Mouse (Mus musculus): ENCODE results near the gene En1. TPM values are rescaled to one million over a fixed set of nuclear protein-coding genes. Genes with fewer than 3 reads are reported as not detected.

Gene En1
- total RNA-seq (2021) (not detected), polyA plus RNA-seq (2012; rRNA removed) (not detected in 2 replicates)
- long read RNA-seq = 0 reads

- Histone ChIP-seq H3K9ac (ENCODE audit: low read depth, low read length) (no peak within 1 kb of the TSS), H3K27me3 (ENCODE audit: control insufficient read depth, insufficient read depth, low read length) (peaks cover 51% of the 10 kb centered on the region), H3K4me3 (peak within 1 kb of the TSS; percentile 38), H3K36me3 (ENCODE audit: control insufficient read depth, insufficient read depth, low read length) (no peaks in the 10 kb centered on the region), H3K27ac (no peak within 1 kb of the TSS), H3K4me1 (ENCODE audit: control insufficient read depth, insufficient read depth, low read length) (no peaks in the 10 kb centered on the region; the same call in 1 of the 2 replicates), H3K79me2 (replicated peaks; ENCODE audit: control insufficient read depth, insufficient read depth, low read length) (no peaks in the 10 kb centered on the region)
- WGBS = 4% methylated on average over 35 of the region's 35 CpGs
- DNase-seq = peak in 1 of 2 experiments; percentile 31
- intact Hi-C loops (cut with DNase I) = no loop called here
- no peak for TF ChIP-seq POLR2A (IDR thresholded peaks at IDR 0.05; ENCODE audit: insufficient read depth, low read depth, low read length)
- TF ChIP-seq CTCF (IDR thresholded peaks at IDR 0.05) = no peak
- TF ChIP-seq EP300 (IDR thresholded peaks at IDR 0.05; ENCODE audit: insufficient read depth, low read depth, low read length) = no peak
These were observed at the start of gene En1 for GRCm38 (mm10) chr1:120602031-120602730. TSS of gene En1 (plus strand) at chr1:120602418.

- no peak overlapping the region for H3K4me3 ChIP-seq
- no peaks in the 10 kb centered on the region for H3K27me3 ChIP-seq (ENCODE audit: control insufficient read depth, insufficient read depth, low read length)
- no peaks in the 10 kb centered on the region for H3K36me3 ChIP-seq (ENCODE audit: control insufficient read depth, insufficient read depth, low read length)
- 70% methylated on average over 15 of the region's 15 CpGs for WGBS
- no peak overlapping the region for H3K27ac ChIP-seq
- H3K9ac ChIP-seq (ENCODE audit: low read depth, low read length) = no peak overlapping the region
- no peaks in the 10 kb centered on the region for H3K4me1 ChIP-seq (ENCODE audit: control insufficient read depth, insufficient read depth, low read length)
- no peaks in the 10 kb centered on the region for H3K79me2 ChIP-seq (replicated peaks; ENCODE audit: control insufficient read depth, insufficient read depth, low read length)
- intact Hi-C loops (cut with DNase I) = no loop called here
- DNase-seq = no peak
- TF ChIP-seq EP300 (IDR thresholded peaks at IDR 0.05; ENCODE audit: insufficient read depth, low read depth, low read length) = no peak
- TF ChIP-seq CTCF (IDR thresholded peaks at IDR 0.05) = no peak
- TF ChIP-seq POLR2A (IDR thresholded peaks at IDR 0.05; ENCODE audit: insufficient read depth, low read depth, low read length) = no peak
These were observed 45.0 kb upstream of the En1 start for GRCm38 (mm10) chr1:120556926-120557846.

- no peaks in the 10 kb centered on the region for H3K27me3 ChIP-seq (ENCODE audit: control insufficient read depth, insufficient read depth, low read length)
- H3K79me2 ChIP-seq (replicated peaks; ENCODE audit: control insufficient read depth, insufficient read depth, low read length) = no peaks in the 10 kb centered on the region
- H3K36me3 ChIP-seq (ENCODE audit: control insufficient read depth, insufficient read depth, low read length) = no peaks in the 10 kb centered on the region
- no peaks in the 10 kb centered on the region for H3K4me1 ChIP-seq (ENCODE audit: control insufficient read depth, insufficient read depth, low read length)
- 46% methylated on average over 9 of the region's 9 CpGs for WGBS
- no peak overlapping the region for H3K27ac ChIP-seq
- H3K4me3 ChIP-seq = no peak overlapping the region
- DNase-seq = no peak
- H3K9ac ChIP-seq (ENCODE audit: low read depth, low read length) = no peak overlapping the region
- TF ChIP-seq POLR2A (IDR thresholded peaks at IDR 0.05; ENCODE audit: insufficient read depth, low read depth, low read length) (no peak), EP300 (IDR thresholded peaks at IDR 0.05; ENCODE audit: insufficient read depth, low read depth, low read length) (no peak)
- intact Hi-C loops (cut with DNase I) = no loop called here
These were observed 43.6 kb upstream of the En1 start for GRCm38 (mm10) chr1:120558341-120559285.

- intact Hi-C loops (cut with DNase I) = no loop called here
- no peak overlapping the region for H3K27ac ChIP-seq
- no peaks in the 10 kb centered on the region for H3K4me1 ChIP-seq (ENCODE audit: control insufficient read depth, insufficient read depth, low read length)
- no peaks in the 10 kb centered on the region for H3K36me3 ChIP-seq (ENCODE audit: control insufficient read depth, insufficient read depth, low read length)
- DNase-seq = no peak
- WGBS = 80% methylated on average over 5 of the region's 5 CpGs
- no peak for TF ChIP-seq EP300 (IDR thresholded peaks at IDR 0.05; ENCODE audit: insufficient read depth, low read depth, low read length)
- TF ChIP-seq CTCF (IDR thresholded peaks at IDR 0.05) = no peak
- TF ChIP-seq POLR2A (IDR thresholded peaks at IDR 0.05; ENCODE audit: insufficient read depth, low read depth, low read length) = no peak
- H3K9ac ChIP-seq (ENCODE audit: low read depth, low read length) = no peak overlapping the region
- no peaks in the 10 kb centered on the region for H3K79me2 ChIP-seq (replicated peaks; ENCODE audit: control insufficient read depth, insufficient read depth, low read length)
- no peaks in the 10 kb centered on the region for H3K27me3 ChIP-seq (ENCODE audit: control insufficient read depth, insufficient read depth, low read length)
- no peak overlapping the region for H3K4me3 ChIP-seq
These were observed 42.3 kb upstream of the En1 start for GRCm38 (mm10) chr1:120559911-120560310.

- no peaks in the 10 kb centered on the region for H3K4me1 ChIP-seq (ENCODE audit: control insufficient read depth, insufficient read depth, low read length)
- TF ChIP-seq EP300 (IDR thresholded peaks at IDR 0.05; ENCODE audit: insufficient read depth, low read depth, low read length) (no peak), POLR2A (IDR thresholded peaks at IDR 0.05; ENCODE audit: insufficient read depth, low read depth, low read length) (no peak), CTCF (IDR thresholded peaks at IDR 0.05) (no peak)
- H3K27ac ChIP-seq = no peak overlapping the region
- H3K36me3 ChIP-seq (ENCODE audit: control insufficient read depth, insufficient read depth, low read length) = no peaks in the 10 kb centered on the region
- intact Hi-C loops (cut with DNase I) = loop anchor here (10.0 kb wide), 2 partner anchors 633 to 973 kb away; no protein-coding TSS in a partner anchor
- WGBS = 50% methylated on average over 4 of the region's 4 CpGs
- no peaks in the 10 kb centered on the region for H3K27me3 ChIP-seq (ENCODE audit: control insufficient read depth, insufficient read depth, low read length)
- H3K4me3 ChIP-seq = no peak overlapping the region
- no peak overlapping the region for H3K9ac ChIP-seq (ENCODE audit: low read depth, low read length)
- no peaks in the 10 kb centered on the region for H3K79me2 ChIP-seq (replicated peaks; ENCODE audit: control insufficient read depth, insufficient read depth, low read length)
- no peak for DNase-seq
These were observed 20.9 kb upstream of the En1 start for GRCm38 (mm10) chr1:120581306-120581705.
